Mouse (Mus musculus): ENCODE measurements around the gene Armc6.

Armc6 gene

DNA sequence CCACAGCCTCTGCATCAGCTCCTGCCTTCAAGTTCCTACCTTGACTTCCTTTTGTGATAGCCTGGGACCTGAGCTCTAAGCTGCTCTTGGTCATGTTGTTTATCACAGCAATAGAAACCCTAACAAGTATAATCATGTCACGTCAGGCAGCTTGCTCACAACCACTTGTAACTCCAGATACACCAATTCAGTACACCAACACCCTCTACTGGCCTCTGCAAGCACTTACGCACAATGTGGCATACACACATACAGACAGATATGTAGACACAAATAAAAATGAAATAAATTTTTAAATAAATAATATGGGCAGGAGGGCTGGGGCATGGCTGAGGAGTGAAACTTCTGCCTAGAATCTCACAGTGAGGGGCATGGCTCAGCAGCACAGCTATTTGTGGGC lies 38.5 kb downstream of the Armc6 start:
- no peak for DNase-seq (ENCODE audit: low read depth, low spot score)

- DNase-seq (ENCODE audit: low read depth, low spot score) = no peak
These were observed 40.1 kb downstream of the Armc6 start for GRCm38 (mm10) chr8:70194191-70194590.

DNA sequence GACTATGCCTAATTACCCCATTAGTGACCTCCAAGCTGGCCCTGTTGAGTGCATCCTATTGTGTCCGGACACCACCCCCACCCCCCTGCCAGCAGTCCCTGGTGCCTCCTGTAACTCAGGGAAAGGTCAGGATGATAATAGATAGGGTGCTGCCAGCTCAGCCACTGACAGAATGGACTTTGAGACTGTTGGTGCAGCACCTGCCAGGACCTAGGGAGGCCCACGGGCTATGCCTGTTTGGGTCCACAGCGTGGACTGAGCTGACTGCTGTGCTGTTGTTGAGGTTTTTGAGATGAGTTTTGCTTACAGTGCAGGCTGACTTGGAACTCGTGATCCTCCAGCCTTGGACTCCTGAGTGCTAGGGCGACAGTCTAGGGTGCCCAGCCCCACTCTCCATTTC lies 41.0 kb downstream of the Armc6 start:
- no peak for DNase-seq (ENCODE audit: low read depth, low spot score)

DNA sequence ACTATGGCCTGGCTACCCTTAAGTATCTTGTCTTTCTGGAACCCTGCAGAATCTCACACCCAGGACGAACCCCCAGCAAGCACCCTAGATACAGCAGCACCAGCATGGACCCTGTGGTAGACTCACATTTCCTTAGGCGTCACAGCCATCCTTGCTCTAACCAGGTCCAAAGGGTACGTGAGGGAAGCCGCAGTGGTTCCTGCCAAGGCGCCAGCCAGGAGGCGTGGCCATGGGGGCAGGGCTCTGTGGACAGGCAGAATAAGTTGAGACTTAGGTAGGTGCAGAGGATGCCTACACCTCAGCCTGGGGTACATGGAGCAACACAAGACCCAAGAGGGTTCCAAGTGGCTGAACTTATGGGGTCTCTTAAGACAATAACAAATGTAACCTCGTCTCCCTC lies 45.6 kb downstream of the Armc6 start:
- DNase-seq (ENCODE audit: low read depth, low spot score) = no peak

DNA sequence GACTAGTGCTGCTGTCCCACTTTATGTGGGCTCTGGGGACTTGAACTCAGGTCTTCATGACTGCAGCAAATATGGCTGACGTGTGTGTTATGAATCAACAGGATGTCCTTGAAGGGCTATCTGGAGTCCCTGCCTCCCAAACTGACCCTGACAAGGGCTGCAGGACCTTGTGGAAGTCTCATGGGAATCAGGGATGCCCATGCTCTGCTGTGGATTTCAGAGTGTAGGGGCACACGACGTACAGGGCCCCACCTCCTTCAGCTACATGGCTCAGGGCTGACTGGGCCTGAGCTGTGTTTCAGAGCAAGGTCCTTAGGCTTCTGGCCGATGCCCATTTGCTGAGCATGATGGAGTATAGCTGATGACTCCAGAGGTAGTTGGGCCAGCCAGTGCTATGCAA lies 51.1 kb downstream of the Armc6 start:
- DNase-seq (ENCODE audit: low read depth, low spot score) = no peak

- DNase-seq (ENCODE audit: low read depth, low spot score) = no peak
These were observed 52.4 kb downstream of the Armc6 start for GRCm38 (mm10) chr8:70181903-70182252.

DNA sequence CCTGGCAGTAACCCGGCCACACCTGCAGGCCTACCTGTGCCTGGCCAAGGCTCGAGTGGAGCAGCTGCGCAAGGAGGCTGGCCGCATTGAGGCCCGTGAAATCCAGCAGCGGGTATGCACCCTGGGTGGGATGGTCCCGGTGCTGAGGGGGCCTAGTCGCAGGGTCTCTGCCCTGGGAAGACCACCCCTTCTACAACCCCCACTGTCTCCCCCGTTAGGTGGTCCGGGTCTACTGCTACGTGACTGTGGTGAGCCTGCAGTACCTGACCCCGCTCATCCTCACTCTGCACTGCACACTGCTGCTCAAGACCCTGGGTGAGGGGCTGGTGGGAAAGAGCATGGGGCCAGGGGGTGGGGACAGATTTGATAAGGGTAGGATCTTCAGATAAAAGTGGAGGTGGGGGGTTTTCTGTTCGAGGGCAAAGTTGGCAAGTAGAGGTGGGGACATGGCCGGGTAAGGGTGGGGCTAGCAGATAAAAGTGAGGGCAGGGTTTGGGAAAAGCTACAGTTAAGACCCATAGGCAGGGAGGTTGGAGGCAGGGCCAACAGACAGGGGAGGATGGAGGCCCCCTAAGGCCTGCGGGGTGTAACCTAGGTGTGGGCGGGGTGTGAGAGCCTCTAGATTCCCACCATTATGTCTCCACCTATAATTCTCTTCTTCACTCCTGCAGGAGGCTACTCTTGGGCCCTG lies 52.9 kb downstream of the Armc6 start:
- no peak for DNase-seq (ENCODE audit: low read depth, low spot score)

- DNase-seq (ENCODE audit: low read depth, low spot score) = peak; percentile 34
These were observed 55.2 kb downstream of the Armc6 start for GRCm38 (mm10) chr8:70179082-70179481.

DNA sequence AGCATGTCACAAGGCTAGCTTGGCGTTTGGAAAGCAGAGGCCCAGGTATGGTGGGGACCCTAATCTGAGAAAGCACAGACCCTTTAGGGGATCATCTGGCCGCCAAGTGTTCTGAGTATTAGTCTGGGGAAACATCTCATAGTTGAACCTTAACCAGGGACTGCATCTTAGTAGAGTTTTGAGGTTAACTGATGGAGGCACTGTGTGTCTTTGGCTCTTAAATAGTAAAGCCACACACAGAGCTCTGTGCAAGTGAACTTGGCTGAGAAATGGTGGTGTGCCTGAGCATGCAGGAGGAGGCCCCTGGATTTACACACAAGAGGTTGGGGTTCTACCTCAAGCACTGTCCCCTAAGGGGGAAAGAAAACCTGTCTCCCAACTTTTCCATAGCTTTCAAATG lies 56.0 kb downstream of the Armc6 start:
- no peak for DNase-seq (ENCODE audit: low read depth, low spot score)

- no peak for DNase-seq (ENCODE audit: low read depth, low spot score)
These were observed 60.2 kb downstream of the Armc6 start for GRCm38 (mm10) chr8:70174079-70174478.

- no peak for DNase-seq (ENCODE audit: low read depth, low spot score)
These were observed 60.9 kb downstream of the Armc6 start for GRCm38 (mm10) chr8:70173320-70173719.

DNA sequence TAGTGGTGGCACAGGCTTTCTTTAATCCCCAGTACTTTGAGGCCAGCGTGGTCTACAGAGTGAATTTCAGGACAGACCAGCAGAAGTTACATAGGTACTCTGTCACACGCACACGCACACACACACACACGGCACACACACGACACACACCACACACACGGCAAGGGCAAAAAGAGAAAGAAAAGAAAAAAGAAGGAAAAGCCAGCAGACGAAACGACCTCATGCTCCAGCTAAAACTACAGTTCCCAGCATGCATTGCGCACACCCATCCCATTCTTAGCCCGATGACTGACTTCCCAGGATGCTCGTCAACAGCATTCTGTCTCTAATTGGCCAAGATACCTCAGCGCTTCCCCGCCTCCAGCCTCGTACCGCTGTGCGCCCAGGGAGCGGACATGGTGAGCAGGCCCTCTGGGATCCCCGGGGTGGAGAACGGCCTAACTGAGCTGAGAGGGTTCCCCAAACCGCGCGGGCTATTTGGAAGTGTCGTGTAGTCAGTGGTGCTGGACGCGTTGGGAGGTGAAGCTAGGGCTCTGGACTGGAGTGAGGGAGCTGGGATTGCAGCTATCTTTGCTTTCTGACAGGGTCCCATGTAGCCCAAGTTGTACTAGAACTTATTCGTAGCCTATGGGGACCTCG lies 62.1 kb downstream of the Armc6 start, which contains the start of gene Tmem161a:
Tmem161a (plus strand) TSS at position 314 of the 639 bp plus-strand sequence.
- DNase-seq (ENCODE audit: low read depth, low spot score) = peak; percentile 91

- DNase-seq (ENCODE audit: low read depth, low spot score) = no peak
These were observed 63.0 kb downstream of the Armc6 start for GRCm38 (mm10) chr8:70171240-70171639.

GRCm38 (mm10) chr8:70170748-70171147 lies 63.5 kb downstream of the Armc6 start:
- no peak for DNase-seq (ENCODE audit: low read depth, low spot score)
